Mouse (Mus musculus): ENCODE data around the gene Kcnmb4. TPM values are rescaled to one million over a fixed set of nuclear protein-coding genes. Genes with fewer than 3 reads are reported as not detected.

Kcnmb4 gene
- polyA plus RNA-seq, 1 experiment from 2014 or later: 38.7 TPM

GRCm38 (mm10) chr10:116450621-116451020 lies 23.1 kb downstream of the Kcnmb4 start:
- H3K4me2 ChIP-seq: no peak overlapping the region
- no peak overlapping the region for H3K9ac ChIP-seq (replicated peaks)
- H3K27me3 ChIP-seq: no peaks in the 10 kb centered on the region
- no peak overlapping the region for H3K27ac ChIP-seq
- peaks cover 16% of the 10 kb centered on the region for H3K4me1 ChIP-seq (replicated peaks)
- ATAC-seq (ENCODE audit: insufficient number of reproducible peaks, insufficient read depth, low FRiP score, low TSS enrichment, low read depth): no peak
- no peak overlapping the region for H3K4me3 ChIP-seq (replicated peaks)
- peaks cover 4% of the 10 kb centered on the region; the same call in 1 of the 2 replicates for H3K9me3 ChIP-seq
- peaks cover 29% of the 10 kb centered on the region for H3K36me3 ChIP-seq
- 57% methylated on average over 9 of the region's 9 CpGs for WGBS

- ATAC-seq (ENCODE audit: insufficient number of reproducible peaks, insufficient read depth, low FRiP score, low TSS enrichment, low read depth): no peak
- no peaks in the 10 kb centered on the region for H3K27me3 ChIP-seq
- H3K4me3 ChIP-seq (replicated peaks): no peak overlapping the region
- no peak overlapping the region for H3K9ac ChIP-seq (replicated peaks)
- peaks cover 4% of the 10 kb centered on the region; the same call in 1 of the 2 replicates for H3K9me3 ChIP-seq
- peaks cover 34% of the 10 kb centered on the region for H3K36me3 ChIP-seq
- no peak overlapping the region for H3K4me2 ChIP-seq
- H3K4me1 ChIP-seq (replicated peaks): peaks cover 16% of the 10 kb centered on the region
- 95% methylated on average over 12 of the region's 12 CpGs for WGBS
- no peak overlapping the region for H3K27ac ChIP-seq
Observed at GRCm38 (mm10) chr10:116448166-116448565, 25.5 kb downstream of the Kcnmb4 start.

- H3K27ac ChIP-seq: 0 out of 2 replicates have a peak overlapping the region, but pooled peaks have one; percentile 37
- no peak for ATAC-seq (ENCODE audit: insufficient number of reproducible peaks, insufficient read depth, low FRiP score, low TSS enrichment, low read depth)
- no peaks in the 10 kb centered on the region for H3K9me3 ChIP-seq
- H3K4me1 ChIP-seq (replicated peaks): peaks cover 17% of the 10 kb centered on the region
- H3K36me3 ChIP-seq: peaks cover 38% of the 10 kb centered on the region
- H3K4me2 ChIP-seq: no peak overlapping the region
- 52% methylated on average over 9 of the region's 9 CpGs for WGBS
- no peak overlapping the region for H3K4me3 ChIP-seq (replicated peaks)
- H3K27me3 ChIP-seq: no peaks in the 10 kb centered on the region
- no peak overlapping the region for H3K9ac ChIP-seq (replicated peaks)
Observed at GRCm38 (mm10) chr10:116447176-116447575, 26.5 kb downstream of the Kcnmb4 start.

GRCm38 (mm10) chr10:116446040-116446439 lies 27.6 kb downstream of the Kcnmb4 start:
- Histone ChIP-seq H3K27ac (no peak overlapping the region), H3K9ac (replicated peaks) (no peak overlapping the region), H3K9me3 (no peaks in the 10 kb centered on the region), H3K36me3 (peaks cover 36% of the 10 kb centered on the region), H3K4me3 (replicated peaks) (no peak overlapping the region), H3K4me2 (no peak overlapping the region), H3K4me1 (replicated peaks) (peaks cover 25% of the 10 kb centered on the region), H3K27me3 (no peaks in the 10 kb centered on the region)
- WGBS: 95% methylated on average over 10 of the region's 12 CpGs
- no peak for ATAC-seq (ENCODE audit: insufficient number of reproducible peaks, insufficient read depth, low FRiP score, low TSS enrichment, low read depth)

- H3K4me3 ChIP-seq (replicated peaks): no peak overlapping the region
- no peak for ATAC-seq (ENCODE audit: insufficient number of reproducible peaks, insufficient read depth, low FRiP score, low TSS enrichment, low read depth)
- peaks cover 34% of the 10 kb centered on the region for H3K36me3 ChIP-seq
- no peaks in the 10 kb centered on the region for H3K9me3 ChIP-seq
- H3K27ac ChIP-seq: no peak overlapping the region
- H3K4me2 ChIP-seq: no peak overlapping the region
- peaks cover 20% of the 10 kb centered on the region for H3K4me1 ChIP-seq (replicated peaks)
- no peaks in the 10 kb centered on the region for H3K27me3 ChIP-seq
- WGBS: 93% methylated on average over 8 of the region's 8 CpGs
- no peak overlapping the region for H3K9ac ChIP-seq (replicated peaks)
Observed at GRCm38 (mm10) chr10:116444826-116445225, 28.9 kb downstream of the Kcnmb4 start.

- Histone ChIP-seq H3K9me3 (peaks cover 3% of the 10 kb centered on the region; the same call in 1 of the 2 replicates), H3K27ac (no peak overlapping the region), H3K4me2 (no peak overlapping the region), H3K4me3 (replicated peaks) (no peak overlapping the region), H3K36me3 (peaks cover 35% of the 10 kb centered on the region), H3K4me1 (replicated peaks) (peaks cover 20% of the 10 kb centered on the region), H3K27me3 (no peaks in the 10 kb centered on the region), H3K9ac (replicated peaks) (no peak overlapping the region)
- WGBS: 92% methylated on average over 10 of the region's 10 CpGs
- ATAC-seq (ENCODE audit: insufficient number of reproducible peaks, insufficient read depth, low FRiP score, low TSS enrichment, low read depth): no peak
Observed at GRCm38 (mm10) chr10:116444371-116444770, 29.3 kb downstream of the Kcnmb4 start.

GRCm38 (mm10) chr10:116440946-116441345 lies 32.7 kb downstream of the Kcnmb4 start:
- no peaks in the 10 kb centered on the region for H3K27me3 ChIP-seq
- H3K36me3 ChIP-seq: peaks cover 46% of the 10 kb centered on the region
- no peak for ATAC-seq (ENCODE audit: insufficient number of reproducible peaks, insufficient read depth, low FRiP score, low TSS enrichment, low read depth)
- no peak overlapping the region for H3K4me3 ChIP-seq (replicated peaks)
- H3K27ac ChIP-seq: no peak overlapping the region
- H3K4me1 ChIP-seq (replicated peaks): peaks cover 15% of the 10 kb centered on the region
- WGBS: 96% methylated on average over 7 of the region's 7 CpGs
- no peak overlapping the region for H3K9ac ChIP-seq (replicated peaks)
- no peak overlapping the region for H3K4me2 ChIP-seq
- H3K9me3 ChIP-seq: peaks cover 15% of the 10 kb centered on the region

GRCm38 (mm10) chr10:116440088-116440487 lies 33.6 kb downstream of the Kcnmb4 start:
- Histone ChIP-seq H3K9ac (replicated peaks) (no peak overlapping the region), H3K27ac (no peak overlapping the region), H3K4me1 (replicated peaks) (peaks cover 16% of the 10 kb centered on the region), H3K4me3 (replicated peaks) (no peak overlapping the region), H3K36me3 (peaks cover 40% of the 10 kb centered on the region), H3K9me3 (peaks cover 15% of the 10 kb centered on the region), H3K27me3 (no peaks in the 10 kb centered on the region), H3K4me2 (no peak overlapping the region)
- 91% methylated on average over 10 of the region's 10 CpGs for WGBS
- no peak for ATAC-seq (ENCODE audit: insufficient number of reproducible peaks, insufficient read depth, low FRiP score, low TSS enrichment, low read depth)

- Histone ChIP-seq H3K36me3 (peaks cover 16% of the 10 kb centered on the region), H3K9me3 (peaks cover 15% of the 10 kb centered on the region), H3K4me2 (no peak overlapping the region), H3K4me3 (replicated peaks) (no peak overlapping the region), H3K27me3 (no peaks in the 10 kb centered on the region), H3K27ac (no peak overlapping the region), H3K4me1 (replicated peaks) (peaks cover 12% of the 10 kb centered on the region), H3K9ac (replicated peaks) (no peak overlapping the region)
- ATAC-seq (ENCODE audit: insufficient number of reproducible peaks, insufficient read depth, low FRiP score, low TSS enrichment, low read depth): no peak
- 90% methylated on average over 12 of the region's 12 CpGs for WGBS
Observed at GRCm38 (mm10) chr10:116435455-116435854, 38.2 kb downstream of the Kcnmb4 start.

GRCm38 (mm10) chr10:116432421-116432820 lies 41.3 kb downstream of the Kcnmb4 start:
- WGBS: 91% methylated on average over 7 of the region's 7 CpGs

GRCm38 (mm10) chr10:116428026-116428780 lies 45.5 kb downstream of the Kcnmb4 start:
- no peak for ATAC-seq (ENCODE audit: insufficient number of reproducible peaks, insufficient read depth, low FRiP score, low TSS enrichment, low read depth)
- H3K9ac ChIP-seq (replicated peaks): no peak overlapping the region
- 0 out of 2 replicates have a peak, but pooled peaks cover 12% of the 10 kb centered on the region for H3K9me3 ChIP-seq
- no peak overlapping the region for H3K4me3 ChIP-seq (replicated peaks)
- 93% methylated on average over 26 of the region's 26 CpGs for WGBS
- H3K4me2 ChIP-seq: no peak overlapping the region
- H3K36me3 ChIP-seq: peaks cover 39% of the 10 kb centered on the region
- H3K4me1 ChIP-seq (replicated peaks): peaks cover 5% of the 10 kb centered on the region
- H3K27me3 ChIP-seq: no peaks in the 10 kb centered on the region
- no peak overlapping the region for H3K27ac ChIP-seq

More at GRCm38 (mm10) chr10:116432421-116432820, 41.3 kb downstream of the Kcnmb4 start:
- Histone ChIP-seq H3K9ac (replicated peaks) (no peak overlapping the region), H3K9me3 (0 out of 2 replicates have a peak, but pooled peaks cover 6% of the 10 kb centered on the region), H3K27ac (no peak overlapping the region), H3K36me3 (peaks cover 22% of the 10 kb centered on the region), H3K4me2 (no peak overlapping the region), H3K4me3 (replicated peaks) (no peak overlapping the region), H3K27me3 (no peaks in the 10 kb centered on the region), H3K4me1 (replicated peaks) (peaks cover 12% of the 10 kb centered on the region)
- no peak for ATAC-seq (ENCODE audit: insufficient number of reproducible peaks, insufficient read depth, low FRiP score, low TSS enrichment, low read depth)

Measured in limb, embryonic 12.5 days (tissue).